Mouse (Mus musculus): ENCODE measurements at regions not wholly inside any gene's neighbourhood (a gene's known extent, or its start where the extent isn't known, plus 50 kb on each side); places are given as distances from the start of the nearest gene placed in this dataset.

DNA sequence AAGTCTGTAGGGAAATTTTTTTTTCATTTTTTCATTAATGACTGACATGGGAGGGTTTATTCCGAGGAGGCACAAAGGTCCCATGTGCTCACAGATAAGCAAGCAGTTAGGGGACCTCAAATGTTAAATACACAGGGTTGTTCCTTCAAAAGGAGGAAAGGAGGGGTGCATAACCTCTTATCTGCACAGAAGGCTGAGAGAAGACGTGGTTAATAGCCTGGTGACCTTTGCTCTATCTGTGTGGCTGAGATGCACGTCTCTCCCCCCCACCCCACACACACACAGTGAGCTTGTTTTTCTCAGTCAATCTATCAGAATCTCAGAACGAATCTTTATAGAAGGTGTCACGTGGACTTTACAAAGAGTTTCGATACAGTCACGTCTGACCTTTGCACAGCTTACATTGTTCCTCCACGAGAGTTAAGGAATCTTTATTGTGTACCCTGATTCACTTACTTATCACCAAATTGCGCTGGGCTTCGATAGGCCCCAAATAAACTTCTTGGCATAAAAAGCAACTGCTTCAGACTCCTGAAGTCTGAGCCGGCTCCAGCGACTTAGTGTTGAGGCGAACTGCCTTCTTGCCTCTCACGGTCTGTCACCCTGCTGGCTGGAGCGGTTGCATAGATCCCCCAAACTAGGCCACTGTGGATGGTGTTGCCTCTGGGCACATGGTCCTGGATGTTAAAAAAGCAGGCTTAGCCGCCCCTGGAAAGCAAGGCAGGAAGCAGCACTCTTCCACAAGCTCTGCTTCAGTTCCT is 63.1 kb upstream of the Ppm1b start:
- Histone ChIP-seq H3K36me3 (replicated peaks) (no peaks in the 10 kb centered on the region), H3K4me3 (replicated peaks) (no peak overlapping the region), H3K4me2 (no peak overlapping the region), H3K9me3 (no peaks in the 10 kb centered on the region), H3K9ac (no peak overlapping the region), H3K27ac (no peak overlapping the region), H3K27me3 (no peaks in the 10 kb centered on the region), H3K4me1 (no peaks in the 10 kb centered on the region; the same call in 1 of the 2 replicates)
- ATAC-seq (ENCODE audit: low FRiP score): no peak
- 81% methylated on average over 16 of the region's 16 CpGs for WGBS

DNA sequence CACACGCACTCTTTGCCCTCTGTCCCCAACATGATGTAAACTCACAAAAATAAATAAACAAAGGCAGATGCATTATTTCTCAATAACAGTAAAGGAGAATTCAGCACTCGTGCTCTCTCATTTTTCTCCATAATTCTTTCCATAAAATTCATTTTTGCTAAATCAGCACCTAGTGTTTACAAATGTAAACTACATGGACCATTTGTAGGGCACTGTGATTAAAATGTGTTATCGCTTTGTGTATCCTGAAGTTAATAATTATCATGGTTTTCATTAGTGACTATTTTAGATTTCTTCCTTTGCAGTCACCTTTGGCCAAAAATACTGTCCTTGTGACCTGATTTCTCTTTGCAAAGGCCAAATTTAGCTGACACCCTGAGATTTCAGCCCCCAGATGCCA is 61.0 kb upstream of the Ppm1b start:
- Histone ChIP-seq H3K4me2 (no peak overlapping the region), H3K4me3 (replicated peaks) (no peak overlapping the region), H3K9me3 (no peaks in the 10 kb centered on the region), H3K27me3 (no peaks in the 10 kb centered on the region), H3K9ac (no peak overlapping the region), H3K36me3 (replicated peaks) (no peaks in the 10 kb centered on the region), H3K4me1 (no peaks in the 10 kb centered on the region; the same call in 1 of the 2 replicates), H3K27ac (no peak overlapping the region)
- ATAC-seq (ENCODE audit: low FRiP score): no peak
- 89% methylated on average over 3 of the region's 3 CpGs for WGBS

DNA sequence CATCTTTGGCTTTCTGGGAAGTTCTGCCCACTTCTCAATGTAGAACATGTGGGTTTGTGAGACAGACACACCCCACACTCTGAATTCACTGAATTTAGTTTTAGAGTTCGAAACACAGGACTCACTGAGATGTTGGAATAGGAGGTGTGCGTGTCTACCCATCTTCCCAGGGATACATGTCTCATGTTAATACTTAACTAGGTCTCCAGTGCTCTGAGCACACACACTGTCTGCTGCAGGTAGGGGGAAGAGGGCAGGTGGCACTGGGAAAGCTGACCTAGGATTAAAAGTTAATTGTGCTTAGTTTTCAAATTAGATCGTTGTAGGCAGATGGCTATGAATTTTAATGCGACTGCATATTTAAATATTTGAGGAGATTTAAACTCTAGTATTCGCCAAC is 60.0 kb upstream of the Ppm1b start:
- no peak for ATAC-seq (ENCODE audit: low FRiP score)
- H3K4me1 ChIP-seq: no peaks in the 10 kb centered on the region
- 83% methylated on average over 5 of the region's 5 CpGs for WGBS

DNA sequence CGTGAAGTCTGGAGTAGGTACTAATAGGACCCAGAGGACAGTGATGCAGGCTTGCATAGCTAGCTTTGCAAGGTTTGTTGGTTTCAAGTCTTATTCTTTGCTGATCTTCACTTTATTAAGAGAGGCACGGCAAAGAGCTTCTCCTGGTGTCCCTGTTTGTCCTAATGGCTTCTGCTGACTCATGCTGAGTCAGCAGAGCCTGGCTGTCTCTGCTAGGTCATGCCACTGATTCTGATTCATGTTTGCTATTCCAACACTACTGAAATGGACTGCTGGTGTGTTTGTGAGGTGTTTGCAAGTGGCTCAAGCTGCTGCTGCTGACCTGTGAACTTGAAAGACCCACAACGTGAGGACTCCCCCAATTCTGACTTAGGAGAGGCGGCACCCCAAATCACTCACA is 58.1 kb upstream of the Ppm1b start:
- Histone ChIP-seq H3K4me1 (no peaks in the 10 kb centered on the region), H3K4me2 (no peak overlapping the region), H3K27me3 (no peaks in the 10 kb centered on the region), H3K36me3 (replicated peaks) (no peaks in the 10 kb centered on the region), H3K27ac (no peak overlapping the region), H3K9me3 (no peaks in the 10 kb centered on the region), H3K4me3 (replicated peaks) (no peak overlapping the region), H3K9ac (no peak overlapping the region)
- 90% methylated on average over 4 of the region's 4 CpGs for WGBS
- ATAC-seq (ENCODE audit: low FRiP score): no peak

More for the DNA sequence above, 60.0 kb upstream of the Ppm1b start:
- H3K9me3 ChIP-seq: no peaks in the 10 kb centered on the region
- H3K27ac ChIP-seq: no peak overlapping the region
- no peak overlapping the region for H3K9ac ChIP-seq
- no peaks in the 10 kb centered on the region for H3K36me3 ChIP-seq (replicated peaks)
- no peak overlapping the region for H3K4me3 ChIP-seq (replicated peaks)
- no peak overlapping the region for H3K4me2 ChIP-seq
- H3K27me3 ChIP-seq: no peaks in the 10 kb centered on the region

DNA sequence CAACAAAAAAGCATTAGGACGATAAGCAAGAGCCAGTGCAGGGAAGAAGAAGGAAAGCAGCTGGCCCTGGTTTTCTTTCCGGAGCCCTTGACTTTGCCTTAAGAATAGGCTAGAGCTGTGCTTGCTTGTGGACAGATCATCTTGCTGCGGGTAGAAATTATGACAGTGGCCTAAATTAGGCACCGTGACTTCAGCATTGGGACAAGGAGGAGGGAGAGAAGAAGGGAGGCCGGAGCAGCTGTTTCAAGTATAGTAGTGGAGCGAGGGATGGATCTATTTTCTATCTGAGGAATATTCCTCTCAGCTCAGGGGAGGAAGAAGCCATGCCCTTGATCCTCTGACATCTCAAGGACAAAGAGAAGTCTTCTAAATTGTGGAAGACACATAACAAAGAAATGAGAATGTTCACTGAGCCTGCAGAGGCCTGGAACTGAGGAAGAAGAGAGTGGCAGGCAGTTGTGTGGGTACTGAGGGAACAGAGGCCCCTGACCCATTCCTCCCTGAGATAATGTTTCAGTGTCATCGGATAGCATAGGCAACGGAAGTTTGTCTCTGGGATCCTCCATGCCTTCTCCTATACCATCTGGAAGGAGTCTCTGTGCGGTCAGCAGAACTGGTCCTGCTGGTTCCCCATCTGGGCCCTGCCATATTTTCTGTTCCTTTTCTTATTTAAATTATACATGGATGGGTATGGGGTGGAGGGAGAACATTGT is 52.8 kb upstream of the Ppm1b start:
- WGBS: 92% methylated on average over 9 of the region's 9 CpGs
- ATAC-seq (ENCODE audit: low FRiP score): no peak
- no peaks in the 10 kb centered on the region for H3K9me3 ChIP-seq

More for the DNA sequence above, 52.8 kb upstream of the Ppm1b start:
- Histone ChIP-seq H3K36me3 (replicated peaks) (no peaks in the 10 kb centered on the region), H3K4me1 (no peaks in the 10 kb centered on the region), H3K4me2 (no peak overlapping the region), H3K9ac (no peak overlapping the region), H3K27ac (no peak overlapping the region), H3K4me3 (replicated peaks) (no peak overlapping the region), H3K27me3 (no peaks in the 10 kb centered on the region)
